Mouse (Mus musculus): ENCODE measurements around the gene Iqschfp.
"Not testable (repeated sequence)": the region's sequence is repeated elsewhere in the genome, so short reads cannot be mapped to it uniquely, and the experiment has no call there.

Gene Iqschfp

DNA sequence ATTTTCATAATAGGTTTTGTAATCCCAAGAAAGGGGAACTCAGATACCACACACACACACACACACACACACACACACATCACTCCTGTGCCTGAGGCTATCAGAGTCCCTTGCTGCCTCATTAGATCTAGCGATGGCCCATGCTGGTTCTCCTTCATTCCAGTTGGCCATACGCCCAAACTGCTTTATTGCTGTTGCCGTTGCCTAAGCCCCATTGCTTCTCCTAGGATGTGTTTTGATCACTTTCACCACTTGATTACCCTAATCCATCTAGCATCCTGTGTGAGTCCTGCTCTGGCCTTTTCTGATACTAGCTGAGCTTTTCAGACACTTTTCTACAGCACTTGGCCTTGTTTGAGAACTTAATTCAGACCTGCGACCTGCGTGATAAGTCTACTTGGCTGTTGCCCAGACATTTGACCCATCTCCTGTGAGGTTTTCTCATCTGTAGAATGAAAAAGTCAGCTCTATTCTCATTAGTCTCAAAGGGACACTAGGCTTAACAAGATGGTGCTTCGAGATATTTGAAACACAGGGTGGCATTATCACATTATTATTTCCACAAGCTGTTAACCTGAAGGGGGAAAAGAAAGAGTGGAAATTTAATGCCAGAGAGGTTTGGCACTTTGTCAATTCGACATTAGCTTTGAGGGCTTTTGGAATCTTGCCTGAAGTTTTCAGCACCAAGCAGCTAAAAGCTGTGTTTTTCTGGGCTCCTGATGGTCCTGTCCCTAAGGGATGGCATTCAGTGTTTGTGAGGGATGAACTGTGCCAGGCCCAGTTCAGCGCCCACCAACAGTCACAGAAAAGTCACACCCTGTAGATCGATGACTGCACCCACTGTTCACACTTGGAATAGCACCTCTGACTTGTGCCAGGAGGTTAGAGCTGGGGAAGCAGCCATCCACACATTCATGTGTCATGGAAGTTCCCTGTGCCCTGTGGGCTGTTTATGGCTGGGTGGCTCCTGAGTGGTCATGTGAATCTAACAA lies 179.7 kb downstream of the Iqschfp start:
- no peak for DNase-seq (ENCODE audit: low spot score)

DNA sequence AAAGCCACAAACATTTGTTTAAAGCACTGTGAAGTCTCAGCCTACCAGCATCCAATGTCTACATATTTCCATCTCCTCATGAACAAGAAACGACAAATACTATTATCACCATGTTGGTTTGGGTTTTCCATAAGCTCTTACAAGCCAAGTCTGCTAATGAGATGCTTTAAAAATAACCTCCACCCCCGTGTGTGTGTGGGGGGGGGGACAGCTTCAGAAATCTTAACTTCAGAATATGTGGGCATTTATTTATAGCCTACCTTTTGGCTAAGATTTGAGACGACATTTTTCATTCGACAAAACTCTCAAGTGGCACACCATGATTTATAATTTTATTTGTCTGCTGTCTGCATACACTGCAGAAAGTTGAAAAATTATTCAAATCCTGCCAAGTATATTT lies 185.4 kb downstream of the Iqschfp start:
- no peak for DNase-seq (ENCODE audit: low spot score)

DNA sequence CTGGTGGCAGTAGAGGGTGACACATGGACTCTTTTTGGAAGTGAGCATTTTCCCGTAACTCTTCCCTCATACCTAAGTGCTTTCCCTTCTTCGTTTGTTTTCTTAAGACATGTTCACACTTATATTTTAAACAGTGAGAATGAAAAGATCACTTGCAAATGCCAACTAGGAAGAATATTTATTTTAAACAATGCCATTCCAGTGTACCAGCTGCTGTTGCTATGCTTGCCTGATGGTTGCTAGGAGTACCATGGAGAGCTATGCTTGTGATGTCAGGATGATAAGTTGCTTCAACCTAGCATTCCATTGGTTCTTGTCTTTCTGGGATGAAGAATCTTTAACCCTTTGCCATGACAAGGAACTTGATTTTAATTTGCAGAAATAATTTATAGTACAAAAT lies 193.0 kb downstream of the Iqschfp start:
- no peak for DNase-seq (ENCODE audit: low spot score)

DNA sequence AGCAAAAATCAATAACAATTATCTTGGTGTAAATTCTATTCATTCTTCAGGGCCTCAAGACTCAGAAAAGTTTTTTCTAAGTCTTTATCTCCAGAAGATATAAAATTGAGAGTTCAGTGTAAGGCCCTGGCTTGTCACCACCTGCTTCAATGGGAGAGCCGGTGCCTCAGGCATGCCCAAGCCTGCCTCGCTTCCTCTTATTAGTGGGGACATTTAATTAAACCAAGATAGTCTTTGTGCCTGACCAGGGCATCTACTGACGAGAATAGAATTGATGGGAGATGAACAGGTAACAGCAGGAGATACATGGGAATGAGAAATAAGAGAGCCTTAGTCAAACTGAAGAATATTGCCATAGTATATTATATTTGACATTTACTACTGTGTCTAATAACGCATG lies 200.1 kb downstream of the Iqschfp start:
- DNase-seq (ENCODE audit: low spot score): no peak

DNA sequence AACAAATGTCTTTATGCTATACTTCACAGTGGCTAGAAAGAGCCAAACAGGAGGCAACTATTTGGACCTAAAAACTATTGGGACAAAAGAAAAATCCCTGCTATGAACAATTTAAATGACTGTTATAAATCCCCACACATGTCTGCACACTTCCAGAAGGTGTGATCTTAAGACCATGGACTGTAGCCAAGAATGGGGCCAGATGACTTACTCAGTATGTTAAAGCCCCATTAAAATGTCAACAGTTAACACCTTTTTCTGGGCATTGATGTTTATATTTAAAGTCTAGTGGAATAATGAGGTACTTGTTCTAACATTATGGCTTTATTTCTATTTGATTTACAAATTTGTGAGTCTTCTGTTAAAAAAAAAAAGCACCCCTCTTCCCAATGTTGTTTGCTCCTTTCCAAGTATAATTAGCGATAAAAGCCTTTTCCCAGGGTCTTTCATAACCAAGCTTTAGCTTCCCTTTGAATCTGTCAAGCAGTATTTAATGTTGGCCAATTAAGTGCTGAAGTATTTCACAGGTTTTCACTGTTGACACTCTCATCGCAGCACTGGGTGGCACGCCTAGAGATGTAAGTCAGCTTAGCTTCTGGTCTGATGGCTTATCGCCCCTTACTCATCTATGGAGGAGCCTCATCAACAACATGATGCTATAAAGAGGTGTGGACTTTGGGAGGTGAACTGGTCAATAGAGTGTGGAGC lies 204.8 kb downstream of the Iqschfp start:
- DNase-seq (ENCODE audit: low spot score): no peak

DNA sequence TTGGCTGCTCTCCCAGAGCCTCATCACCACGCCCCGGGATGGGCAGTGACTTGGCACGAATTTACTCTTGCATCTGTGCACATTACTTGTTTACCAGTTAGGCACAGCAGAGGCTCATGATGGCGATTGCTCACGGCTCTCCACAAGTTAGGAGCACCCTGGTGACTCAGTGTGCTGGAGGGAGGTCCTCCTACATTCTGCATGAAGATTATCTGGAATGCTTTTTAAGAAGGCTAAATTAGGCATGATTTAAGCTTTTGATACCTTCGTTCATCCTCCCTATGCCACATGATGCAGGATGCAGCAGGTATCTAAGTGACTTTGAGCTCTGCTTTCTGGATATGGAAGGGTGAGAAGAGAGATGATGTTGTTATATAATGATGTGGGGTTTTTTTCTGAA lies 207.5 kb downstream of the Iqschfp start:
- not testable (repeated sequence) for DNase-seq (ENCODE audit: low spot score)

DNA sequence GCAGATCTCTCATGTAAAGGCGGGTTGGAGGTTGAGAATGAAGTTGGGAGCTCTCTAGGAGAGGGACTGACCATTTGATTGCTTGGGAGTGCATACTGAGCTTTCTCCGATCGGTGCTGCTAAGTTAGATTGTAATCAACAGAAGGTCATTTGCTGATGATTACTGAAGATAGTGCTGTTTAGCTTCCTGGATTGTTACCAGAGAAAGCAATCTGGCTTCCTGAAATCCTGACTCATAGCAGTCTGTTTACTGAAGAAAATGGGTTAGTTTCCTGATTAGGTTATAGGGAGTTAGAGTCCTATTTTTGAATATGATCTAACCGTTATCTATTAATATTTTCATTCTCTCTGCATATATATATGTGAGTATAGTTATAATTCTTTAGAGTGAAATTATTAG lies 209.3 kb downstream of the Iqschfp start:
- no peak for DNase-seq (ENCODE audit: low spot score)

DNA sequence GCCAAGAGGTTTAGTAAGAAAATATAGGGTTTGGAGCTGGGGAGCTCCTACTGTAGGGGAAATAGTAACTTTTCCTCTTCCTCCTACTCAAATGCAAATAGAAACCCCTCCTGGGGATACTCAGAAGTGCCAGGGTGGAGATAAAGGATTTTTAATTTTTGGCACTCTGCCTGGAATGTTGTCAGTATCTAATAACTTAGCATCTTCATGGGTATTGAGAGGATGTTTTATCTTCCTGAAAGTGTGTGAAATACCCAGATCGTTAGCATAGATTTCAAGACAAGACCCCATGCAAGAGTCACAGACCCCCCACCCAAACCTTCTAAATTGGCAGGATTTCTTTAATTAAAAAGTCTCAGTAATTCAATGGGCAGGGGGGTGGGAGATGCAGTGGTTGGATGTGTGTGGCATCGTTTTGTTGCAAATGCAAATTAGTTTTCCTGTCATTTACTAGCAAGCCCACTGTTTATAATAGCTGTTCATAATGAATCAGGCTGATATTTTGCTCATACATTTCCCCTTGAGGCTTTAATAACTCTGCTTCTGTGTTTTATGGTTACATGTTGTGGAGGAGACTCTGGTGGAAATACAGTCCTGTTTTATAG lies 213.2 kb downstream of the Iqschfp start:
- no peak for DNase-seq (ENCODE audit: low spot score)

DNA sequence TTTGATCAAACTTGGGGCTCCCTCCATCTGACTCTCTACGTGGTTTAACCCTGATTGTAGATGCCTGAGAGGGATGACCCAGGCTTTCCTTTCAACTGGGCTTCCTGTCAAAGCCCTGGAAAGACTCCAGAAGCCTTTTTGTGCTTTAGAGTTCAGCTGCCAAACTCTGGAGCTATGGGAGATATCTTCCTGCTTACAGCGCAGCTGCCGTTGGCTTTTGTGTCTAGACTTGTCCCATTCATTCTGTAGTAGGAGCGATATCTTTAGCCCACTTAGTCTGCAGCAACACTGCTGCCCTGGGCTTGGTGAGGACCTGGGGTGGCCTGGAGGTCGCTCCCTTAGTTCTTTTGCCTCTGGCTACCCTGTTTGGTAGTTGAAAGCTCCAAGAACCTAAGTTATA lies 229.3 kb downstream of the Iqschfp start:
- no peak for DNase-seq (ENCODE audit: low spot score)

DNA sequence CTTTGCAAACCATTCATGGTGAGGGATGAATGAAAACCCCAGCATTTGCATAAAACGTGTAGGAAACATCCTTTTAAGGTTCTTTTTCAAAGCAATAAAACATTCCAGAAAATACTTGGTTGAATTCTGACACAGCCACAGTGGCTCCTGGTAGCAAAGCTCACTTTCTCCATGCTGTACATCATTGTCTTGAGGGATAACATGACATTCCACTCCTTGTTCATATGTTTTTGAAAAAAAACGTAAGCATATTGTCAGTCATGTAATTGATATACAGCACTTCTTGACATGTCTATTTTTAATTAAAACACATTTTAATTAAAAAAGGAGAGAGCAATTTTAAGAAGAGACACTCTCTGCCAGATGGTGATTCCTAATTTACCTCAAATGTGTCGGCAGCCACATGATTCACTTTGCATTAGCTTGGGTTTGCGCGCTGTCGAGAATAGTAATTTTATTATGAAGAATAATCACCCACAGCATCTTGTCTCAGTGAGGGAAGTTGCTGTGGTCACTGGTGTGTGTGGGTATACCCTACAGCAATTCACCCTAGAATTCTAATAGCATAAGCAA lies 234.3 kb downstream of the Iqschfp start:
- DNase-seq (ENCODE audit: low spot score): no peak

DNA sequence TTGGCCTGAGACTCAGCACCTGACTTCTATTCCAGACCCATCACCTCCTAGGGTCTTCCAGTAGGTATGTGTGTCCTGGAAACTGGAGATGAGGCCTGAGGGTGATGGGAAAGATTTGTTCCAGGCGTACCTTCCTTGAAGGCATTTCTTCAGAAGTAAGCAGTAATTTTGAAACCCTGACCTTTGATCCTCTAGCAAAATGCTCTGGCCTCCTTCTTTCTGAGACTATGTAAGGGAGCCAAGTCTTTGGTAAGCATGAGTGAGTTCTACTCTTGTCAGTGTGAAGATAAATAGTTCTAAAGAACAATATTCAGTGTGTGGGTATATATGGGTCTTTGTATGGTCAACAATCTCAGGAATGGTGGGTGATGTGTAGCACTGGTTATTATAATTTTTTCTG lies 238.4 kb downstream of the Iqschfp start:
- DNase-seq (ENCODE audit: low spot score): no peak

DNA sequence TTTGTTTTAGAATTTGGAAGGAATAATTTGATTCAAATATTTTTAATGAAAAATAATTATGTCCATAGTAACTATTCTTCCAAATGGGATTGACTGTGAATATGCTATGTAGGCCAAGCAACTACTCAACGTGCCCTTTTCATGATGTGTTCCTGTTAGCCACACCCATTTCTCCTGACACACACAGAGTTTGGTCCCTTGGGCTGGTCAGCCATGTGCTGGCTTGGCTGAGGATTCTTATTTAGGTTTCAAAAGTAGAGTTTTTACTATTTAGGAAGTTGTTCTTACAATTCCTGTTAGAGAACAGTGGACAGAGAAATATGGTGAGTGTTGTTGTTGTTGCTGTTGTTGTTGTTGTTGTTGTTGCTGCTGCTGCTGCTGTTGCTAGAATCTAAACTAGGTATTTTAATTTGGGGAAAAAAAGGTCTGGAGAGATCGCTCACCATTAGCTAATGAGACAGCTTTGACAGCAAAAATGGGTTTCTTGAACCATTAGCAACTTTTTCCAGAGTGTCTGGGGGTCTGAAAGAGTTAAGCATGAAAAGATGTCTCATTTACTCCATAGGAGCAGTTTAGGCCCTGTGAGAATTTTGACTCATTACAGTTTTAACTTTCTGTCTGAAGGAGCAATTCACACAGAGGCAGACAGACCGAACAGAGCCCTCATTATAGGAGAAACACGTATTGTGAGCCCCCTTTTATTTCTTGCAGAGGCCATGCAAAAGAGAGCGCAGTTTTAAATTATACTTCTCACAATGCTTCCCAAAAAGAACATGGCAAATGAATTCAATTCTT lies 247.0 kb downstream of the Iqschfp start:
- DNase-seq (ENCODE audit: low spot score): no peak

DNA sequence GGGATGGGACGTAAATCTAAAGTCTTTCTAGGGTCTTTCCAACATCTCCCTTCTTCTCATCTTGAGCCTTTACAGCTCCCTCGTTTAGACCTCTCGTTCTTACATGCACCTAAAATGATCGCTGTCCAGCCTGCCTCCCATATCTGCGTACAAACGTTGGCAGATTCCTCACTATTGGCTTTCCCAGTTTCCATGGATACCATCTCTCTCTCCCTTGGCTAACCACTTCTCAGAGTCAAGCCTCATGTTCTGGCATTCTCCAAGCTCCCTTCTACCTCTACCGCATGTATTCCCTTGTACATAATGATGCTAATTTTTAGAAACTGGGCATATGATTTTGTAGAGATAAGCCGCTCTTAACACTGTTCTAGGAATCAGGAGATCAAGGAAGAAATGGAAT lies 258.7 kb downstream of the Iqschfp start:
- no peak for DNase-seq (ENCODE audit: low spot score)

DNA sequence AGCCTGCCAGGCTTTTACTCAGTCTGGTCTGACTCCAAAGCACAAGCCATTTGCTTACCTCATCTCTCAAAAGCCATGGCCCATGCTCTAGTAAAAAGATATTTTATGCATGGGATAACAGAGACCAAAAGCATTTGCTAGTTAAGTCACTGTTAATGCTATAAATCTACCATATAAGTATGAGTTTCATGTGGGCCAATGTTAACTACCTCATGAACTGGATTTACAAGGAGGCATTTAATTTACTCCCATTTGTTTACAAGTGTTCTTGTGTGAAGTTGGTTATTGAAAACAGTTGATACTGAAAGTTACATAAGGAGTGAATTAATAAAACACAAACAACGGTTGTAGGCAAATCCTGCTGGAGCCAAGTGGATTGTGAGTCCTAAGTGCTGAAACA lies 268.1 kb downstream of the Iqschfp start:
- no peak for DNase-seq (ENCODE audit: low spot score)

DNA sequence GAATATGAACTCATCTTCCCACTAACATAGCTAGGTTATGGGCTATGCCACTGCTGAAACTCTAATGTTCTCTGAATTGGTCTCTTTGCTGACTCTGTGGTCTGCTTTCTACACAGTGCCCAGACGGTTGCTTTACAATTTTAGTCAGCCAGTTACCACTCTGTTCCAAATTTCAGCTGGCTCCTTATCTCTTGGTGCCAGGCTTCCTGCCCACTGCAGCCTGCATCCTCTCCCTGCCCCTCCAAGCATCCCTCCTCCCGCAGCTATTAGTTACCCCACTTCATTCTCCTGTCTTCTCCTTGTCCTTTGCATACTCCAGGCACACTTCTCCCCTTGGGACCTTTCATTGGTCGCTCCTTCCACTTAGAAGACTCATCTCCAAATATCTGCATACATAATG lies 268.7 kb downstream of the Iqschfp start:
- no peak for DNase-seq (ENCODE audit: low spot score)

DNA sequence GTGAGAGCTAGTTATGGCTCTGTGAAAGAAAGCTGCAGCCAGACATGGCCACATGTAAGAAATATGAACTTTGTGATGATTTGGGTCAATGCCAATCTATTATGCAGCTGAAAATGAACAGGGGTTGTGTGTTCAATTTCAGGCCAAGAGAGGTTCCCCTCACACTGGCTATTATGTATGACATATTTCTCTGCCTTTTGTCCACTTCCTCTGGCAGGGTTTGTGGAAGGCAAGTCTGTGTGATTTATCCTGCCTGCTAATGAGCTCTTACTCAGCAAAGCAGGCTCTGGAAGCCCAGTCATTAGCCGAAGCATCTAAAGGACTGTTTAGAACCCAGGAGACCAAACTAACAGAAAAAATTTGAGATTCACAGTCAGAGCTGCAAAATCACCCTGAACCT lies 286.2 kb downstream of the Iqschfp start:
- no peak for DNase-seq (ENCODE audit: low spot score)

DNA sequence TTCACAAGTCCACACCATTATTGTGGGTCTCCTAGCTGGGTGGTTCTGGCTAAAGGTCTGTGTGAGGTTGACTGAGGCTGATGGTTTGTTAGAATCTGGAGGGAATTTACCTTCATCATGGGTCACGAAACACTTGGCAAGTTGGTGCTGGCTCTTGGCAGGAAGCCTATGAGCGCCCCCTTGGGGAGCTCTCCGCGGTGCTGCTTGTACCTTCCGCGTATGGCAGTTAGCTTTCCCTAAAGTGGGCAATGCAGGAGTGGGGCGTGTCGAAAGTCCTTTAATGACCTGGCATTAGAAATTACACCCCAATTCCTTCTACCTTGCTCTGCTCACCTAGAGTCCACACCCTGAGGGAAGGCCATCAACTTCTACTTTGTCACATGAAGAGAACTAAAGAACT lies 295.4 kb downstream of the Iqschfp start:
- no peak for DNase-seq (ENCODE audit: low spot score)

DNA sequence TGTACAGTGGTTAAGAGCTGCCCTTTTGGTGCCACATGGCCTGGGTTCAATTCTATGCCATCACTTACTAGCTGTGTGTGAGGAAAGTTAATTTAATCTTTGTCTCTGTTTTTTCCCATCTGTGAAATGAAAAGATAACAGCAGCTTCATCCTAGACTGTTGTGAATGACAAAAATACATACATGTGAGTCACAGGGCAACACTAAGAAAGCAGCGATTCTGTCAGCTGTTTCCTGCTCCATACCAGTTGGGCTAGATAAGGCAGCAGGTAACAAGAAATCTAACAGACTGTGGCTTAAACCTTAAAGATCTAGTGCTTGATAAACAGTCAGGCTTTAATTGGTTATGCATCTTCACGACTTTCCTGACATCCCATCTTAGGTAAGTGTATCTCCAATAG lies 297.1 kb downstream of the Iqschfp start:
- DNase-seq (ENCODE audit: low spot score): no peak

DNA sequence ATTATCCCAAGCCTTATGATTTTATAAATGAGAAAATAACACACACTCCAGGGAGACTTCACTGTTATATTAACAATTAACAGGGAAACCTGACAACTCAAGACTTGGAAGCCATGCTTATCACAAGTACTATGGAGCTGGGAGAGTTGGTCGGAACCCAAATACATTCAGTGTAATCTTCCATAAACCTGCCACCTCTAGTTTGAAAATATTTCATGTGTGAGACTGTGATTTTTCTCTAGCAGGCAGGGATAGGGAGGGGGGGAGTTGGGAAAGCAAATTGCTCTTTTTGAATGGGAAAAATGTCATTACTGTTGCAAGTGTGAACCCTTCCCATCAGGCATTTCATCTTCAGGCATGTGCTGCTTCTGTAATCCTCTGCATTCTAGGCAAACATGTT lies 304.9 kb downstream of the Iqschfp start:
- no peak for DNase-seq (ENCODE audit: low spot score)

DNA sequence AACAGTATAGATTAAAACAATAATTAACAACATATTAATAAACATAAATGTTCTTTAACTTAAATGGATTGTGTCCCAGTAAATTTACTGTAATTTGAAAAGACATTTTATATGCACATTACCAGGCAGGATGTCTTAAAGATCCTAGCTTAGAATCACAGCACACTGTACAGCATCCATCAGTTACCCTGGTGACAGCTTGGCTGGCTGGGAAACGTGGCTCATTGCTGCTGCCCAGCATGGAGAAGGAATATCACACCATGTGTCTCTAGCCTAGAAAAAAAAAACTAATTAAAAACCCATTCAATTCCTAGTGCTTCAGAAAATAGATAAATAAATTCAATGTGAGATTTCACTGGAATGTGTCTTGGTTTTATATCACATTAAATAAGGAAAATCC lies 309.2 kb downstream of the Iqschfp start:
- DNase-seq (ENCODE audit: low spot score): no peak

DNA sequence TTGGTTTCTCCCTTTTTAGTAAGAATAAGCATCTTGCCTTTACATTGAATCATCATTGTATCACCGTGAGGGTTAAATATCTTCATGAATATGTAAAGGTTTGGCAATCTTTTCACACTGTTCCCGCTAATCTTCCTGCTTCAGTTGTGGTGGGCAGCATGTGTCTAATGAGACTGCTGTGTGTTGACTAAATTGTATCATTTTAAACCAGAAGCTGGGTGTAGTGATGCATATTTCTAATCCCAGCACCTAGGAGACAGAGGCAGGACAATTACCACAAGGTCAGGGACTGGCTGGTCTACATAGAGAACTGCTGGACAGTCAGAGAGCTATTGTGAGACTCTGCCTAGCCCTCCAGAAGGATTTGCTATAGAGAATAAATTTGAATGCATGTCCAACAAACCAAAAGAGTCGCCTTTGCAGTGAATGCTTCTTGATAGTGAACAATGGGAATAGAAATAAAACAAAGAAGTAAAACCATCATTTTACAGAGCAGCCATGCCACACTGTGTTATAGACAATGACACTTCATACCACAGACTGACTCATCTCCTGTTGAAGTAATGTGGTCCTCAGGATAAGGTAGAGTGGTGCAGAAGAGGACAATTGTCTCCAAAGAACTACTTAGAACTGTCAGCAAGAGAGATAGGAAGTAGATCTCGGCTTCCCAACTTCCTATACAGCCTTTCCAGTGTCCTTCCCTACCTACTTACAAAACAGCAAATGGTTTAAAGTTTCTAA lies 310.3 kb downstream of the Iqschfp start:
- no peak for DNase-seq (ENCODE audit: low spot score)
